Mouse (Mus musculus): ENCODE measurements at regions not wholly inside any gene's neighbourhood (a gene's known extent, or its start where the extent isn't known, plus 50 kb on each side); places are given as distances from the start of the nearest gene placed in this dataset.

GRCm38 (mm10) chr5:139619301-139620161, 76.2 kb downstream of the Uncx start:
- H3K27me3 ChIP-seq (replicated peaks), result peaks cover 75% of the 10 kb centered on the region
- peaks cover 24% of the 10 kb centered on the region for H3K4me1 ChIP-seq
- H3K4me3 ChIP-seq (replicated peaks), result no peak overlapping the region
- H3K36me3 ChIP-seq (replicated peaks; ENCODE audit: low read length), result no peaks in the 10 kb centered on the region
- TF ChIP-seq GATA1 (IDR thresholded peaks at IDR 0.05; ENCODE audit: borderline replicate concordance, low read length) (no peak), FLI1 (IDR thresholded peaks at IDR 0.05; ENCODE audit: low read length) (no peak)
- H3K9me3 ChIP-seq, result no peaks in the 10 kb centered on the region

DNA sequence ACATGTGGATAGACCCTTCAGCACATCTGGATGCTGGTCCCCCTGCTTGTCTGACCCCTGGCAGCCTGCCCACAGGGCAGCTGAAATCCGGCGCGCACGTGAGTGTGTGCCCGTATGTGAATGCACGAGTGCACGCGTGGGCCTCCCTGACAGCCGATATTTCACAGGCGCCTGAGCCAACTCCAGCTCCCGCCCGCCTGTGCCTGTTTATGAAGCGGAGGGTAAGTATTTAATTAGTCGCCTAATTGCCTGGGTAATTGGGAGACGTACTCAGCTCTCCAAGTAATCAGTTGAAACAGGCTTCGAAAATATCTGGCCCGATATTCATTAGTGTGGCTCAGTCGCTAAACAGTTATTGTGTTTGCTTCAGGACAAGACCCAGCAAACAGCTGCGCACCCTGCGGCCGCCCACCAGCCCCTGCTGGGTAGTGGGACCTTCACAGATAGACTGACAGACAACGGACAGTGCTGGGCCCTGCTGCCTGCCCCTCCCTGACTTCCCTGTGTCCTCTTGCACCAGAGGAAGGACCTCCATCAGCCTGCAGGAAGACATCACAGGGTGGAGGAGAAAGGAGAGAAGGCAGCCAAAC, 82.7 kb downstream of the Uncx start:
- Histone ChIP-seq H3K4me3 (replicated peaks) (no peak overlapping the region), H3K36me3 (replicated peaks; ENCODE audit: low read length) (no peaks in the 10 kb centered on the region), H3K9me3 (peaks cover 9% of the 10 kb centered on the region), H3K4me1 (no peaks in the 10 kb centered on the region), H3K27me3 (replicated peaks) (peaks cover 74% of the 10 kb centered on the region)
- TF ChIP-seq FLI1 (IDR thresholded peaks at IDR 0.05; ENCODE audit: low read length) (no peak), GATA1 (IDR thresholded peaks at IDR 0.05; ENCODE audit: borderline replicate concordance, low read length) (no peak)

DNA sequence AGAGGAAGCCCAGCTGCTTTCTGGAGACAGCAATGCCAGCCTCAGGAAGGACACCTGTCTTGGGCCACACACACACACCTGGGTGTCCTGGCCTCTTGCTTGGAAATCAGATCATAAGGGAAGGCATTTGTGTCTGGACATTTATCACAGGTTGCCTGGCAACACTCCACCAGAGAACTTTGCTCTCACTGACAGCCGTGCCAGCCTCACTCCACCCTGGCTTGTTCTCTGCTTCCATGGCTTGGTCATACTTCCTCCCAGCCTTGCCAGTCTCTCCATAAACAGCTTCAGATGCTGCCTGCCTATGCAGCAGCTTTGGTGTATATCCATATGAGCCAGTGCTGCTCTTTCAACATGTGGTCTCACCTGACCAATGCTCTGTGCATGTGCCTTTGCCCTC, 84.3 kb downstream of the Uncx start:
- Histone ChIP-seq H3K36me3 (replicated peaks; ENCODE audit: low read length) (no peaks in the 10 kb centered on the region), H3K4me3 (replicated peaks) (no peak overlapping the region), H3K4me1 (no peaks in the 10 kb centered on the region), H3K27me3 (replicated peaks) (peaks cover 72% of the 10 kb centered on the region), H3K9me3 (peaks cover 9% of the 10 kb centered on the region)
- TF ChIP-seq GATA1 (IDR thresholded peaks at IDR 0.05; ENCODE audit: borderline replicate concordance, low read length) (no peak), FLI1 (IDR thresholded peaks at IDR 0.05; ENCODE audit: low read length) (no peak)

GRCm38 (mm10) chr5:139637028-139637427, 93.7 kb downstream of the Uncx start:
- TF ChIP-seq FLI1 (IDR thresholded peaks at IDR 0.05; ENCODE audit: low read length) (no peak), GATA1 (IDR thresholded peaks at IDR 0.05; ENCODE audit: borderline replicate concordance, low read length) (no peak)
- Histone ChIP-seq H3K4me1 (peaks cover 5% of the 10 kb centered on the region; the same call in 1 of the 2 replicates), H3K27me3 (replicated peaks) (peaks cover 56% of the 10 kb centered on the region), H3K36me3 (replicated peaks; ENCODE audit: low read length) (no peaks in the 10 kb centered on the region), H3K9me3 (peaks cover 7% of the 10 kb centered on the region), H3K4me3 (replicated peaks) (no peak overlapping the region)

GRCm38 (mm10) chr5:139640652-139641612, 95.2 kb downstream of the Micall2 start:
- Histone ChIP-seq H3K4me1 (peaks cover 5% of the 10 kb centered on the region; the same call in 1 of the 2 replicates), H3K9me3 (peaks cover 16% of the 10 kb centered on the region), H3K36me3 (replicated peaks; ENCODE audit: low read length) (no peaks in the 10 kb centered on the region), H3K4me3 (replicated peaks) (no peak overlapping the region), H3K27me3 (replicated peaks) (peaks cover 75% of the 10 kb centered on the region)
- no peak for TF ChIP-seq FLI1 (IDR thresholded peaks at IDR 0.05; ENCODE audit: low read length)
- TF ChIP-seq GATA1 (IDR thresholded peaks at IDR 0.05; ENCODE audit: borderline replicate concordance, low read length), result no peak

GRCm38 (mm10) chr5:139644816-139645215, 91.3 kb downstream of the Micall2 start:
- Histone ChIP-seq H3K4me1 (no peaks in the 10 kb centered on the region), H3K9me3 (peaks cover 16% of the 10 kb centered on the region), H3K27me3 (replicated peaks) (peaks cover 82% of the 10 kb centered on the region), H3K36me3 (replicated peaks; ENCODE audit: low read length) (no peaks in the 10 kb centered on the region), H3K4me3 (replicated peaks) (no peak overlapping the region)
- TF ChIP-seq GATA1 (IDR thresholded peaks at IDR 0.05; ENCODE audit: borderline replicate concordance, low read length), result no peak
- no peak for TF ChIP-seq FLI1 (IDR thresholded peaks at IDR 0.05; ENCODE audit: low read length)

- TF ChIP-seq GATA1 (IDR thresholded peaks at IDR 0.05; ENCODE audit: borderline replicate concordance, low read length), result no peak
- no peak for TF ChIP-seq FLI1 (IDR thresholded peaks at IDR 0.05; ENCODE audit: low read length)
- H3K4me1 ChIP-seq, result no peaks in the 10 kb centered on the region
- H3K9me3 ChIP-seq, result peaks cover 6% of the 10 kb centered on the region
- no peak overlapping the region for H3K4me3 ChIP-seq (replicated peaks)
- H3K36me3 ChIP-seq (replicated peaks; ENCODE audit: low read length), result no peaks in the 10 kb centered on the region
- peaks cover 58% of the 10 kb centered on the region for H3K27me3 ChIP-seq (replicated peaks)
Observed at GRCm38 (mm10) chr5:139651041-139651440, 85.1 kb downstream of the Micall2 start.
